In genomic region chr10:17795767-17796631, GRCm38 (mm10) we compare ENCODE assay signal across 8 mouse cellular contexts. TPM values are rescaled to one million over a fixed set of nuclear protein-coding genes. Genes with fewer than 3 reads are reported as not detected.
DNase-seq lines count a peak whose midpoint lies in the region; ATAC-seq and TF ChIP-seq lines count a peak whose summit lies in the region.

TSS of gene Txlnb (plus strand) at chr10:17796226.

- TF ChIP-seq CTCF in cortical plate, adult 2 months (IDR thresholded peaks at IDR 0.05; ENCODE audit: extremely low read depth, insufficient read depth, low read length) = 0 out of 2 replicates have a peak, but pooled peaks have one; percentile 8

- peaks cover 5% of the 10 kb centered on the region; the same call in 1 of the 2 replicates for H3K4me1 ChIP-seq in cortical plate, adult 2 months (ENCODE audit: control insufficient read depth, insufficient read depth, low read length)

- ATAC-seq in erythroblast, adult 5-6 weeks (replicated peaks; ENCODE audit: low FRiP score, poor library complexity, severe bottlenecking) = no peak

- peak; percentile 62 for DNase-seq in MN1 (ENCODE audit: low spot score)
- DNase-seq in gastrocnemius, postnatal 14 days = peak; percentile 65
- peak; percentile 88 for DNase-seq in induced T-regulatory cell, adult 2 months (ENCODE audit: low read depth)
- peak; percentile 17 for DNase-seq in left cerebral cortex, postnatal 4 days
- DNase-seq in mesoderm, embryonic 11.5 days (ENCODE audit: low read depth, low spot score) = peak; percentile 57
- peak; percentile 13 for DNase-seq in right cerebral cortex, postnatal 4 days

- intact Hi-C loops in gastrocnemius, postnatal 14 days (cut with DNase I; ENCODE audit: low total_unique reads) = no loop called here
- intact Hi-C loops in left cerebral cortex, postnatal 4 days (cut with DNase I) = no loop called here

- no peak for TF ChIP-seq POLR2A in cortical plate, adult 2 months (IDR thresholded peaks at IDR 0.05; ENCODE audit: extremely low read depth, insufficient read depth, low read length)

- no peak within 1 kb of the TSS for H3K4me3 ChIP-seq in cortical plate, adult 2 months (ENCODE audit: insufficient read depth, low read length)

- H3K27ac ChIP-seq in cortical plate, adult 2 months (ENCODE audit: insufficient read depth, low read length) = no peak within 1 kb of the TSS; the same call in 1 of the 2 replicates

RNA-seq across cellular contexts. Expression of gene Txlnb, which starts in this region (rescaled TPM):
- polyA plus RNA-seq in cortical plate, adult 2 months (2012; rRNA removed) = 0.89 and 0.98 TPM in 2 replicates
- total RNA-seq in gastrocnemius, postnatal 14 days (2021) = 100 to 1,000 TPM; 109 to 140 TPM
- under 1 TPM; 0.22 to 0.42 TPM for total RNA-seq in left cerebral cortex, postnatal 4 days (2021)
- total RNA-seq in erythroblast, adult 5-6 weeks (2015; ENCODE audit: low replicate concordance) = not detected in 2 replicates
- total RNA-seq in erythroblast, adult 5-6 weeks (2017; ENCODE audit: low replicate concordance) = not detected in 2 replicates

Comparison
In these comparisons a context has a peak if more than half of its experiments do, and no peak if none do; other contexts are left out.
1. RNA of gene Txlnb (total RNA-seq): 109 to 140 TPM in gastrocnemius, postnatal 14 days; 0.22 to 0.42 TPM in left cerebral cortex, postnatal 4 days and not detected in erythroblast, adult 5-6 weeks; every median in the first group is over 10 times any median in the second.
2. Peak in DNase-seq in left cerebral cortex, postnatal 4 days; RNA of the gene not detected or under 1 TPM.
3. DNase-seq: peak in every context shown above with its lines; median percentile 88 in induced T-regulatory cell, adult 2 months; 65 in gastrocnemius, postnatal 14 days; 62 in MN1; 57 in mesoderm, embryonic 11.5 days; 17 in left cerebral cortex, postnatal 4 days; 13 in right cerebral cortex, postnatal 4 days.